In genomic region chr3:146448969-146449368, GRCm38 (mm10) we compare ENCODE assay signal across 20 mouse cellular contexts. TPM values are rescaled to one million over a fixed set of nuclear protein-coding genes. Genes with fewer than 3 reads are reported as not detected.
A peak's percentile ranks its signal among the peaks of the same experiment; 100 is the strongest.
DNase-seq lines count a peak whose midpoint lies in the region; ATAC-seq lines count a peak whose summit lies in the region.
"Had no signal": no experiment of that assay in that cellular context is flagged by ENCODE, and none has a peak within 500 bp of the region (broad histone marks: within the 10 kb centered on the region; RNA-seq: fewer than 3 reads in every experiment).

No protein-coding gene starts in this region.

- ATAC-seq in kidney, embryonic 14.5 days (ENCODE audit: low FRiP score, low TSS enrichment) = no peak
- ATAC-seq: forebrain, embryonic 13.5 days; forebrain, postnatal 0 days had no signal

- no peak overlapping the region for H3K4me2 ChIP-seq in kidney, embryonic 14.5 days (replicated peaks; ENCODE audit: low read depth, low read length)
- H3K4me2 ChIP-seq: forebrain, embryonic 13.5 days; hindbrain, embryonic 13.5 days had no signal

- peak; percentile 39 for DNase-seq in kidney, adult 18-20 months
- DNase-seq in 416B (ENCODE audit: low read depth) = peak; percentile 19
- peak; percentile 87 for DNase-seq in kidney, adult 9 months
- peak; percentile 37 to 59 for DNase-seq in kidney, postnatal 25 days
- DNase-seq in gastrocnemius, postnatal 36 days = no peak
- no peak for DNase-seq in layer of hippocampus, adult 9-10 months (ENCODE audit: low spot score)
- no peak for DNase-seq in gastrocnemius, adult 8-10 months (ENCODE audit: low spot score in 2 of 2)
- DNase-seq: adrenal gland, adult 2 months; adrenal gland, postnatal 25 days; cerebellum, adult 18-20 months; cerebellum, adult 9-11 months; forebrain, postnatal 0 days; gastrocnemius, postnatal 25 days; heart, adult 18-20 months; heart, postnatal 10 days had no signal

- WGBS in kidney, embryonic 14.5 days = 64% methylated on average over 6 of the region's 6 CpGs

- no peak overlapping the region for H3K27ac ChIP-seq in kidney, embryonic 14.5 days (ENCODE audit: low read depth, low read length)
- H3K27ac ChIP-seq: embryonic facial prominence, embryonic 10.5 days; forebrain, embryonic 13.5 days; hindbrain, embryonic 13.5 days had no signal

- no peak overlapping the region for H3K4me3 ChIP-seq in kidney, embryonic 14.5 days (ENCODE audit: low read length)
- H3K4me3 ChIP-seq: embryonic facial prominence, embryonic 10.5 days; forebrain, embryonic 13.5 days; heart, embryonic 10.5 days; hindbrain, embryonic 13.5 days had no signal

- H3K27me3 ChIP-seq in kidney, embryonic 14.5 days (ENCODE audit: control insufficient read depth, insufficient read depth, low read length) = no peaks in the 10 kb centered on the region
- H3K27me3 ChIP-seq: forebrain, embryonic 13.5 days had no signal

- no peaks in the 10 kb centered on the region for H3K36me3 ChIP-seq in kidney, embryonic 14.5 days (ENCODE audit: control insufficient read depth, insufficient read depth, low read length)

- no peak overlapping the region for H3K9ac ChIP-seq in kidney, embryonic 14.5 days (ENCODE audit: low read depth, low read length)
- H3K9ac ChIP-seq: forebrain, embryonic 13.5 days; forebrain, postnatal 0 days; hindbrain, embryonic 13.5 days had no signal

- no peaks in the 10 kb centered on the region for H3K9me3 ChIP-seq in kidney, embryonic 14.5 days (ENCODE audit: control insufficient read depth, low read length)
- H3K9me3 ChIP-seq: embryonic facial prominence, embryonic 10.5 days; forebrain, embryonic 13.5 days; heart, embryonic 10.5 days; hindbrain, embryonic 13.5 days had no signal

- H3K4me1 ChIP-seq in kidney, embryonic 14.5 days (ENCODE audit: control insufficient read depth, insufficient read depth, low read length) = no peaks in the 10 kb centered on the region

- intact Hi-C loops in gastrocnemius, postnatal 36 days (cut with DNase I) = no loop called here

RNA-seq across cellular contexts. Expression of gene Ctbs, which starts 0.6 kb away (rescaled TPM):
- polyA plus RNA-seq in kidney, embryonic 14.5 days (2014; fragmentation: Nextera tagmentation; extraction: Ambion mirVana) = 8.9 and 12.9 TPM in 2 replicates
- total RNA-seq in gastrocnemius, postnatal 36 days (2021) = 1 to 10 TPM; 4.0 to 5.7 TPM
- 1 to 10 TPM; 3.1 to 5.1 (median 4.2) TPM for total RNA-seq in gastrocnemius, adult 8-10 months (2022)

RNA-seq across cellular contexts. Expression of gene Ssx2ip, which starts 44.5 kb away (rescaled TPM):
- 14.7 and 25.8 TPM in 2 replicates for polyA plus RNA-seq in kidney, embryonic 14.5 days (2014; fragmentation: Nextera tagmentation; extraction: Ambion mirVana)
- 10 to 100 TPM; 25.9 to 33.6 TPM for total RNA-seq in gastrocnemius, postnatal 36 days (2021)
- total RNA-seq in gastrocnemius, adult 8-10 months (2022) = 10 to 100 TPM; 22.3 to 43.6 (median 33.4) TPM

RNA-seq across cellular contexts. Expression of gene Spata1, which starts 50.6 kb away (rescaled TPM):
- polyA plus RNA-seq in kidney, embryonic 14.5 days (2014; fragmentation: Nextera tagmentation; extraction: Ambion mirVana) = 6.0 and 6.8 TPM in 2 replicates
- total RNA-seq in gastrocnemius, postnatal 36 days (2021) = 1 to 10 TPM; 3.4 to 4.9 TPM
- total RNA-seq in gastrocnemius, adult 8-10 months (2022) = 1 to 10 TPM; 5.0 to 7.1 (median 6.3) TPM

RNA-seq across cellular contexts. Expression of gene Gng5, which starts 50.6 kb away (rescaled TPM):
- polyA plus RNA-seq in kidney, embryonic 14.5 days (2014; fragmentation: Nextera tagmentation; extraction: Ambion mirVana) = 1,038 and 1,404 TPM in 2 replicates
- total RNA-seq in gastrocnemius, postnatal 36 days (2021) = 100 to 1,000 TPM; 372 to 423 TPM
- total RNA-seq in gastrocnemius, adult 8-10 months (2022) = 100 to 1,000 TPM; 389 to 469 (median 438) TPM

Comparison
In these comparisons a context has a peak if more than half of its experiments do, and no peak if none do; other contexts are left out.
1. DNase-seq: peak in kidney, adult 18-20 months (single experiment), 416B (single experiment), kidney, adult 9 months (single experiment) and kidney, postnatal 25 days (2 of 2); none in gastrocnemius, postnatal 36 days (0 of 2), layer of hippocampus, adult 9-10 months (single experiment) and gastrocnemius, adult 8-10 months (0 of 2).